Mouse (Mus musculus): ENCODE data around the gene Ambn.
"Not testable (repeated sequence)": the region's sequence is repeated elsewhere in the genome, so short reads cannot be mapped to it uniquely, and the experiment has no call there.

Gene Ambn

GRCm38 (mm10) chr5:88455691-88456090 lies at the start of gene Ambn:
Gene Ambn, plus strand, starts transcription at chr5:88455991.
- no peak for DNase-seq (ENCODE audit: extremely low spot score, low spot score)

GRCm38 (mm10) chr5:88420319-88421065 lies 35.3 kb upstream of the Ambn start:
- DNase-seq (ENCODE audit: extremely low spot score, low spot score) = no peak

- DNase-seq (ENCODE audit: extremely low spot score, low spot score) = not testable (repeated sequence)
These were observed 30.9 kb upstream of the Ambn start for GRCm38 (mm10) chr5:88424892-88425291.

- DNase-seq (ENCODE audit: extremely low spot score, low spot score) = no peak
These were observed 29.0 kb upstream of the Ambn start for GRCm38 (mm10) chr5:88426753-88427152.

- no peak for DNase-seq (ENCODE audit: extremely low spot score, low spot score)
These were observed 11.7 kb downstream of the Ambn start for GRCm38 (mm10) chr5:88467471-88467870.

- DNase-seq (ENCODE audit: extremely low spot score, low spot score) = no peak
These were observed 13.3 kb downstream of the Ambn start for GRCm38 (mm10) chr5:88468807-88469704.

GRCm38 (mm10) chr5:88487675-88488074 lies 31.9 kb downstream of the Ambn start, which contains the start of gene Enam:
Gene Enam, plus strand, starts transcription at chr5:88487975.
- DNase-seq (ENCODE audit: extremely low spot score, low spot score) = no peak

GRCm38 (mm10) chr5:88489004-88489403 lies 33.2 kb downstream of the Ambn start:
- no peak for DNase-seq (ENCODE audit: extremely low spot score, low spot score)

- DNase-seq (ENCODE audit: extremely low spot score, low spot score) = no peak
These were observed 35.3 kb downstream of the Ambn start for GRCm38 (mm10) chr5:88491111-88491510.

- DNase-seq (ENCODE audit: extremely low spot score, low spot score) = no peak
These were observed 44.0 kb downstream of the Ambn start for GRCm38 (mm10) chr5:88499781-88500180.

- no peak for DNase-seq (ENCODE audit: extremely low spot score, low spot score)
These were observed 52.8 kb downstream of the Ambn start for GRCm38 (mm10) chr5:88508555-88508954.

GRCm38 (mm10) chr5:88508990-88509389 lies 53.2 kb downstream of the Ambn start:
- DNase-seq (ENCODE audit: extremely low spot score, low spot score) = no peak

All from neural tube, embryonic 10.5 days (tissue).